8 mouse cellular contexts compared by ENCODE assay signal in the genomic region with DNA sequence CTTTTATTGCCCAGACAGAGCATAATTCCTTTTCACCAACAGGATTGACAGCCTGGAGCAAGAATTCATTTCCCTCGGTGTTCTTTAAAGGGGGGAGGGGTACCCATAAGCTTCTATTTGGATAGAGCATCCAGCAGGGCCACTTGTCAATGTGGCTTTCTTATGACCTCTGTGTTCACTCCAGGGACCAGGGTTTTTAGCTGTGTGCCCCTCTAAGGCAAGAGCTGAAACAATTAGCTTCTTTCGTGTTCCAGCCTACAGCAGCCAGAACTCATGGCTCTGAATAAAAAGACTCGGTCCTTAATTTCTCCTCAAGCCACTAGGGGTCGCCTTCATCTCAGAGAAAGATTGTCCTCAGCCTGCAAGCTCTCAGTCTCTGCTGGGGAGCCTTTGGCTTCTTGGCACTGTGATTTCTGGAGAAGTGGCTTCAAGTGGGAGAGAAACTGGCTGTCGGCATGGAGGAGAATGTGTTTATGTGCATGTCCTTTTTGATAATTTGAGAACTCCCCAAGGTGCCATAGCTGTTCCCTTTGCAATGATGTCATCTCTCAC. TPM values are rescaled to one million over a fixed set of nuclear protein-coding genes. Genes with fewer than 3 reads are reported as not detected.
DNase-seq lines count a peak whose midpoint lies in the region; ATAC-seq and TF ChIP-seq lines count a peak whose summit lies in the region.

No protein-coding gene starts in this region.

- H3K9me3 ChIP-seq in hindbrain, postnatal 0 days (ENCODE audit: low read length) = peaks cover 5% of the 10 kb centered on the region

- H3K4me3 ChIP-seq in hindbrain, postnatal 0 days (ENCODE audit: low read length) = no peak overlapping the region

- H3K4me2 ChIP-seq in hindbrain, postnatal 0 days (ENCODE audit: low read depth, low read length) = peak overlapping the region; percentile 40

- peak; percentile 52 for DNase-seq in WW6 (ENCODE audit: low read depth, low spot score)
- peak; percentile 67 to 70 for DNase-seq in gastrocnemius, adult 8-10 months (ENCODE audit: low spot score in 2 of 2)
- DNase-seq in hindbrain, postnatal 0 days (ENCODE audit: low spot score) = peak; percentile 95
- peak; percentile 86 to 87 for DNase-seq in left cerebral cortex, adult 18-20 months (ENCODE audit: low spot score in 2 of 2)
- peak; percentile 71 to 87 for DNase-seq in lung, postnatal 4 days
- DNase-seq in right cerebral cortex, adult 18-20 months = peak; percentile 88
- DNase-seq in yolk sac, embryonic 10.5 days (ENCODE audit: low spot score) = peak; percentile 79

- no peak overlapping the region; the same call in 1 of the 2 replicates for H3K9ac ChIP-seq in hindbrain, postnatal 0 days (replicated peaks; ENCODE audit: low read length)

- H3K27ac ChIP-seq in hindbrain, postnatal 0 days = peak overlapping the region; percentile 88

- peak; percentile 84 for ATAC-seq in common myeloid progenitor, adult 5-6 weeks (replicated peaks; ENCODE audit: low read depth, poor library complexity, severe bottlenecking)
- ATAC-seq in hindbrain, postnatal 0 days = peak; percentile 73

- TF ChIP-seq CTCF in hindbrain, postnatal 0 days (IDR thresholded peaks at IDR 0.05; ENCODE audit: low read depth) = peak; percentile 91

- H3K36me3 ChIP-seq in hindbrain, postnatal 0 days (ENCODE audit: insufficient read depth, low read length) = no peaks in the 10 kb centered on the region

- no peaks in the 10 kb centered on the region for H3K27me3 ChIP-seq in hindbrain, postnatal 0 days (ENCODE audit: insufficient read depth, low read length)

- H3K4me1 ChIP-seq in hindbrain, postnatal 0 days (ENCODE audit: insufficient read depth, low read length) = peaks cover 19% of the 10 kb centered on the region

- WGBS in hindbrain, postnatal 0 days = 2% methylated on average over 5 of the region's 5 CpGs

RNA-seq across cellular contexts. Expression of a gene that starts 1.6 kb away (rescaled TPM):
- total RNA-seq in common myeloid progenitor, adult 5-6 weeks (2017) = 0.39 and 0.96 TPM in 2 replicates
- total RNA-seq in gastrocnemius, adult 8-10 months (2022) = 10 to 100 TPM; 31.1 to 40.6 (median 32.6) TPM
- 25.0 and 41.3 TPM in 2 replicates for total RNA-seq in hindbrain, postnatal 0 days (2014; rRNA removed)
- polyA plus RNA-seq in hindbrain, postnatal 0 days (2015; fragmentation: Nextera tagmentation; extraction: Ambion mirVana) = 8.8 and 8.9 TPM in 2 replicates
- 10 to 100 TPM; 47.5 to 48.4 TPM for total RNA-seq in left cerebral cortex, adult 18-20 months (2021)

RNA-seq across cellular contexts. Expression of a gene that starts 23.3 kb away (rescaled TPM):
- total RNA-seq in common myeloid progenitor, adult 5-6 weeks (2017) = not detected in 2 replicates
- total RNA-seq in gastrocnemius, adult 8-10 months (2022) = not detected
- total RNA-seq in hindbrain, postnatal 0 days (2014; rRNA removed) = 6.8 and 17.0 TPM in 2 replicates
- 7.8 and 8.2 TPM in 2 replicates for polyA plus RNA-seq in hindbrain, postnatal 0 days (2015; fragmentation: Nextera tagmentation; extraction: Ambion mirVana)
- 1 to 10 TPM in 1 of 2 experiments, under 1 TPM in 1; 0.87 to 2.1 TPM for total RNA-seq in left cerebral cortex, adult 18-20 months (2021)

RNA-seq across cellular contexts. Expression of a gene that starts 26.2 kb away (rescaled TPM):
- 34.1 and 56.1 TPM in 2 replicates for total RNA-seq in common myeloid progenitor, adult 5-6 weeks (2017)
- total RNA-seq in gastrocnemius, adult 8-10 months (2022) = 10 to 100 TPM; 46.4 to 48.6 (median 47.3) TPM
- 86.8 and 131 TPM in 2 replicates for total RNA-seq in hindbrain, postnatal 0 days (2014; rRNA removed)
- polyA plus RNA-seq in hindbrain, postnatal 0 days (2015; fragmentation: Nextera tagmentation; extraction: Ambion mirVana) = 98.7 and 107 TPM in 2 replicates
- 10 to 100 TPM; 34.1 to 40.5 TPM for total RNA-seq in left cerebral cortex, adult 18-20 months (2021)

RNA-seq across cellular contexts. Expression of a gene that starts 38.7 kb away (rescaled TPM):
- total RNA-seq in common myeloid progenitor, adult 5-6 weeks (2017) = 1.4 and 2.5 TPM in 2 replicates
- total RNA-seq in gastrocnemius, adult 8-10 months (2022) = 10 to 100 TPM in 2 of 4 experiments, 1 to 10 TPM in 2; 9.5 to 14.4 (median 10.4) TPM
- total RNA-seq in hindbrain, postnatal 0 days (2014; rRNA removed) = 25.3 and 31.6 TPM in 2 replicates
- polyA plus RNA-seq in hindbrain, postnatal 0 days (2015; fragmentation: Nextera tagmentation; extraction: Ambion mirVana) = 10.3 and 11.4 TPM in 2 replicates
- total RNA-seq in left cerebral cortex, adult 18-20 months (2021) = 10 to 100 TPM; 57.7 to 64.8 TPM

RNA-seq across cellular contexts. Expression of a gene that starts 38.8 kb away (rescaled TPM):
- 0.55 and 0.92 TPM in 2 replicates for total RNA-seq in common myeloid progenitor, adult 5-6 weeks (2017)
- total RNA-seq in gastrocnemius, adult 8-10 months (2022) = under 1 TPM in 3 of 4 experiments, not detected in 1; 0.07 to 0.12 (median 0.11) TPM
- total RNA-seq in hindbrain, postnatal 0 days (2014; rRNA removed) = not detected in 2 replicates
- 1.4 and 1.6 TPM in 2 replicates for polyA plus RNA-seq in hindbrain, postnatal 0 days (2015; fragmentation: Nextera tagmentation; extraction: Ambion mirVana)
- total RNA-seq in left cerebral cortex, adult 18-20 months (2021) = 1 to 10 TPM; 1.6 to 1.7 TPM

Comparison
In these comparisons a context has a peak if more than half of its experiments do, and no peak if none do; other contexts are left out.
1. RNA of a gene that starts 1.6 kb away (total RNA-seq): 47.5 to 48.4 TPM in left cerebral cortex, adult 18-20 months, 25.0 to 41.3 TPM in hindbrain, postnatal 0 days and 31.1 to 40.6 TPM in gastrocnemius, adult 8-10 months; 0.39 to 0.96 TPM in common myeloid progenitor, adult 5-6 weeks; every median in the first group is over 10 times any median in the second.
2. Peak in every context shown above with its lines, with median percentiles within 50 percentile points of each other: DNase-seq.